Mouse (Mus musculus): ENCODE measurements at regions not wholly inside any gene's neighbourhood (a gene's known extent, or its start where the extent isn't known, plus 50 kb on each side); places are given as distances from the start of the nearest gene placed in this dataset.
"Not testable (repeated sequence)": the region's sequence is repeated elsewhere in the genome, so short reads cannot be mapped to it uniquely, and the experiment has no call there.

DNA sequence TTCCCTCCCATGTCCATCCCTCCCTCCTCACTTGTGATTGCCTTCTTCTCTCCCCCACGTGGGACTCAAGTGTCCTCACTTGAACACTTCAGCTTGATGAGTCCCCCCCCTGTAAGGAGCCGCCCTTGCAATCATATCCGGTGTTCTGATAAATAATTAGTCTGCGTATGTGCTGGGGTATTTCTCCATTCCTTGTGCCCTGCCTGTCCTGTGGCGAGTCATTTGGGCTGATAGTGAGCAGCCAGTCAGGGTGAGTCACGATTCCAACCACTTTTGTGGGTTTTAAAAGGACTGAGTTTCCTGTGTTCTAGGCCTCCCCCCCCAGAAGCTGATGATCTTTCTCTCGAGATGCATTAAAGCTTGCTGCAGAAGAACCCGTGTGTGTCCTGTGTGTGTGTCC is 820.9 kb downstream of the Kcnt2 start:
- H3K27ac ChIP-seq (ENCODE audit: insufficient read depth, low read depth, low read length); H3K4me1 ChIP-seq (ENCODE audit: control insufficient read depth, insufficient read depth, low read length); H3K27me3 ChIP-seq (replicated peaks; ENCODE audit: control insufficient read depth, insufficient read depth, low read length); H3K4me3 ChIP-seq (ENCODE audit: insufficient read depth, low read depth, low read length); H3K36me3 ChIP-seq (ENCODE audit: control insufficient read depth, insufficient read depth, low read length); DNase-seq: not testable (repeated sequence)
- WGBS, result 81% methylated on average over 8 of the region's 8 CpGs

- Histone ChIP-seq H3K27me3 (replicated peaks; ENCODE audit: control insufficient read depth, insufficient read depth, low read length) (no peaks in the 10 kb centered on the region), H3K4me3 (ENCODE audit: insufficient read depth, low read depth, low read length) (no peak overlapping the region), H3K4me1 (ENCODE audit: control insufficient read depth, insufficient read depth, low read length) (no peaks in the 10 kb centered on the region), H3K27ac (ENCODE audit: insufficient read depth, low read depth, low read length) (no peak overlapping the region), H3K36me3 (ENCODE audit: control insufficient read depth, insufficient read depth, low read length) (no peaks in the 10 kb centered on the region)
- no peak for TF ChIP-seq CTCF (conservative IDR thresholded peaks at IDR 0.05; ENCODE audit: insufficient read depth, insufficient read length, low read depth, low read length)
- TF ChIP-seq POLR2A (IDR thresholded peaks at IDR 0.05; ENCODE audit: low read depth, low read length), result no peak
- no peak for DNase-seq
- 96% methylated on average over 1 of the region's 1 CpGs for WGBS
These were observed 851.6 kb downstream of the Kcnt2 start for GRCm38 (mm10) chr1:141097575-141097974.

- Histone ChIP-seq H3K27ac (ENCODE audit: insufficient read depth, low read depth, low read length) (no peak overlapping the region), H3K4me1 (ENCODE audit: control insufficient read depth, insufficient read depth, low read length) (no peaks in the 10 kb centered on the region), H3K27me3 (replicated peaks; ENCODE audit: control insufficient read depth, insufficient read depth, low read length) (no peaks in the 10 kb centered on the region), H3K4me3 (ENCODE audit: insufficient read depth, low read depth, low read length) (no peak overlapping the region), H3K36me3 (ENCODE audit: control insufficient read depth, insufficient read depth, low read length) (no peaks in the 10 kb centered on the region)
- no peak for TF ChIP-seq CTCF (conservative IDR thresholded peaks at IDR 0.05; ENCODE audit: insufficient read depth, insufficient read length, low read depth, low read length)
- no peak for TF ChIP-seq POLR2A (IDR thresholded peaks at IDR 0.05; ENCODE audit: low read depth, low read length)
- no peak for DNase-seq
- WGBS, result 76% methylated on average over 1 of the region's 1 CpGs
These were observed 856.6 kb downstream of the Kcnt2 start for GRCm38 (mm10) chr1:141102546-141102945.

- WGBS, result 67% methylated on average over 1 of the region's 1 CpGs
- no peaks in the 10 kb centered on the region for H3K36me3 ChIP-seq (ENCODE audit: control insufficient read depth, insufficient read depth, low read length)
These were observed 858.1 kb downstream of the Kcnt2 start for GRCm38 (mm10) chr1:141104034-141104433.

GRCm38 (mm10) chr1:141104633-141105032 is 858.7 kb downstream of the Kcnt2 start:
- H3K36me3 ChIP-seq (ENCODE audit: control insufficient read depth, insufficient read depth, low read length), result no peaks in the 10 kb centered on the region
- no peaks in the 10 kb centered on the region for H3K27me3 ChIP-seq (replicated peaks; ENCODE audit: control insufficient read depth, insufficient read depth, low read length)
- H3K4me3 ChIP-seq (ENCODE audit: insufficient read depth, low read depth, low read length), result no peak overlapping the region
- TF ChIP-seq CTCF (conservative IDR thresholded peaks at IDR 0.05; ENCODE audit: insufficient read depth, insufficient read length, low read depth, low read length), result no peak
- no peak for TF ChIP-seq POLR2A (IDR thresholded peaks at IDR 0.05; ENCODE audit: low read depth, low read length)
- DNase-seq, result no peak
- 76% methylated on average over 2 of the region's 2 CpGs for WGBS
- no peak overlapping the region for H3K27ac ChIP-seq (ENCODE audit: insufficient read depth, low read depth, low read length)
- no peaks in the 10 kb centered on the region for H3K4me1 ChIP-seq (ENCODE audit: control insufficient read depth, insufficient read depth, low read length)

More at GRCm38 (mm10) chr1:141104034-141104433, 858.1 kb downstream of the Kcnt2 start:
- Histone ChIP-seq H3K4me1 (ENCODE audit: control insufficient read depth, insufficient read depth, low read length) (no peaks in the 10 kb centered on the region), H3K4me3 (ENCODE audit: insufficient read depth, low read depth, low read length) (no peak overlapping the region), H3K27me3 (replicated peaks; ENCODE audit: control insufficient read depth, insufficient read depth, low read length) (no peaks in the 10 kb centered on the region), H3K27ac (ENCODE audit: insufficient read depth, low read depth, low read length) (no peak overlapping the region)
- TF ChIP-seq POLR2A (IDR thresholded peaks at IDR 0.05; ENCODE audit: low read depth, low read length) (no peak), CTCF (conservative IDR thresholded peaks at IDR 0.05; ENCODE audit: insufficient read depth, insufficient read length, low read depth, low read length) (no peak)
- DNase-seq, result no peak

DNA sequence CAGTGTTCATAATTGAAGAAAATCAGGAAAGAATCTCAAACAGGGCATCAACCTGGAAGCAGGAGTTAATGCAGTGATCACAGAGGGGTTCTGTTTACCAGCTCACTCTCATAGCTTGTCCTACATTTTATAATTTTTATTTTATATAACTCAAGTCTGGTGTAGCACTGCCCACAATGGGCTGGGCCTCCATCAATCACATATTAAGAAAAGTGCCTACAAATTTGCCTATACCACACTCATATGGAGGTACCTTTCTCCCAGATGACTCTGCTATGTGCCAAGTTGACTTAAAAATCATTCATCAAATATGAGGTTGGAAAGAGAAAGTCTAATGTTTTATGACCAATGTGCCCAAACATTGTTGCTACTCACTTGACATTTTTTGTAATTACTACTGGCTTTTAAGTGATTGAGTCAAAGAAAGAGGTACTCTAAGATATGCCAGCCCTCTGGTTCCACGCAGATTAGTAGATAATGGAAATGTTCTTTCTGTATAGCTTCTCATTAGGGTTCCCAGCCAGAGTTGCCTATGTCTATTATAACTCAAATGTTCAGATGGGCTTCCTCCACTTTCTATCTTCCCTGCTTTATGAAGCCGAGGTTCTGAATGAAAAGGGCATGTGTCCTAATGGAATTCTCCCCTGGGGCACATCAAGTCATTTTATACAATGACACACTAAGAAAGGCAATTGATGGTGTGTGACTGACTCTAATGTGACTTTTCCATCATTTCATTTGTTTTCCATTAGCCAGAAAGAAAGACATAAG is 891.0 kb downstream of the Kcnt2 start:
- 55% methylated on average over 2 of the region's 2 CpGs for WGBS
- TF ChIP-seq POLR2A (IDR thresholded peaks at IDR 0.05; ENCODE audit: low read depth, low read length) (no peak), CTCF (conservative IDR thresholded peaks at IDR 0.05; ENCODE audit: insufficient read depth, insufficient read length, low read depth, low read length) (no peak)
- no peak overlapping the region for H3K4me3 ChIP-seq (ENCODE audit: insufficient read depth, low read depth, low read length)
- no peaks in the 10 kb centered on the region for H3K4me1 ChIP-seq (ENCODE audit: control insufficient read depth, insufficient read depth, low read length)
- H3K27me3 ChIP-seq (replicated peaks; ENCODE audit: control insufficient read depth, insufficient read depth, low read length), result no peaks in the 10 kb centered on the region
- H3K27ac ChIP-seq (ENCODE audit: insufficient read depth, low read depth, low read length), result no peak overlapping the region
- H3K36me3 ChIP-seq (ENCODE audit: control insufficient read depth, insufficient read depth, low read length), result no peaks in the 10 kb centered on the region
- DNase-seq, result no peak

GRCm38 (mm10) chr1:141140157-141140556 is 894.2 kb downstream of the Kcnt2 start:
- 94% methylated on average over 19 of the region's 19 CpGs for WGBS
- not testable (repeated sequence) for H3K27me3 ChIP-seq (replicated peaks; ENCODE audit: control insufficient read depth, insufficient read depth, low read length); H3K4me3 ChIP-seq (ENCODE audit: insufficient read depth, low read depth, low read length); H3K36me3 ChIP-seq (ENCODE audit: control insufficient read depth, insufficient read depth, low read length); DNase-seq; H3K4me1 ChIP-seq (ENCODE audit: control insufficient read depth, insufficient read depth, low read length); H3K27ac ChIP-seq (ENCODE audit: insufficient read depth, low read depth, low read length)

Measured in kidney, adult 2 months (tissue).